Mouse (Mus musculus) thymus, postnatal 25 days (tissue): Measurements from ENCODE around the gene Nhej1.

Experiments
- DNase-seq: peaks from one replicate; pipeline ENCODE4 v3.0.0; 2022

Gene Nhej1

GRCm38 (mm10) chr1:74971353-74972050 lies 153.5 kb downstream of the Nhej1 start:
- DNase-seq: no peak

GRCm38 (mm10) chr1:74967962-74968580 lies 156.9 kb downstream of the Nhej1 start:
- no peak for DNase-seq

- peak; percentile 39 for DNase-seq
Observed at GRCm38 (mm10) chr1:74964494-74965215, 160.3 kb downstream of the Nhej1 start.

DNA sequence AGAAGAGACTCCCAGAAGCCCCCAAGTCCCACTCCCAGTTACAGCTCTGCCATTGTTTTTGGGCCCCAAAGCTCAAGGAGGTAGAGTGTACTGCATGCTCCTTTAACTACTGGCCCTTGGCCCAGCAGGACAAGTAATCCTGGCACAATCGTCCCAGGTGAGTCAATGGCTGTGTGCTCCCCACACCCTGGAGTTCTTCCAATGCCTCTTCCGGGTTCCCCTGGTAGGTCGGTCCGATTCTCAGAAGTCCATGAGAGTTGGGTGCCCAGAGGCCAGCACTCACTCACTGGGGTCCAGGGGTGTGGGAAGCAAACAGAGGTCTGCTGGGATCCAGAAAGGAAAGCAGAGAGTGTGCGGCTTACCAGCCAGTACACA lies 162.2 kb downstream of the Nhej1 start:
- DNase-seq: no peak

GRCm38 (mm10) chr1:74962126-74962852 lies 162.7 kb downstream of the Nhej1 start:
- DNase-seq: no peak

- no peak for DNase-seq
Observed at GRCm38 (mm10) chr1:74961722-74962121, 163.3 kb downstream of the Nhej1 start.

DNA sequence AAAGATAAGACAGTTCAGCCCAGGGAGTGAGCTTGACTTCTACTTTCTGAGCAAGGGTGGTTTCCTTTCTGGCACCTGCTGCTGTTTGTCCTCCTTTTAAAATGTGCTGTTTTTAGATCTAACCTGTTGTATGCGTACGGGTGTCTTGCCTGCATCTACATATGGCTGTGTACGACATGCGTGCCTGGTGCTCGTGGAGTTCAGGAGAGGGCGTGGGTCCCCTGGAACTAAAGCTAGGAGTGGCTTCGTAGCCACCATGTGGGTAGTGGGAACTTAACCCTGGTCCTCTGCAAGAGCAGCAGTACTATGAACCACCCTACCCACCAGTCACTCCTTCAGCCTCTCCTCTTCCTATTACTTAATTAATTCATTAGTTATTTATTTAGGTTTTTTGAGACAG lies 164.9 kb downstream of the Nhej1 start:
- DNase-seq: no peak

GRCm38 (mm10) chr1:74951556-74952210 lies 173.3 kb downstream of the Nhej1 start, which contains the start of gene Ihh:
Ihh (minus strand) TSS chr1:74951672.
- no peak for DNase-seq

GRCm38 (mm10) chr1:74950576-74951490 lies 174.2 kb downstream of the Nhej1 start:
- DNase-seq: no peak

DNA sequence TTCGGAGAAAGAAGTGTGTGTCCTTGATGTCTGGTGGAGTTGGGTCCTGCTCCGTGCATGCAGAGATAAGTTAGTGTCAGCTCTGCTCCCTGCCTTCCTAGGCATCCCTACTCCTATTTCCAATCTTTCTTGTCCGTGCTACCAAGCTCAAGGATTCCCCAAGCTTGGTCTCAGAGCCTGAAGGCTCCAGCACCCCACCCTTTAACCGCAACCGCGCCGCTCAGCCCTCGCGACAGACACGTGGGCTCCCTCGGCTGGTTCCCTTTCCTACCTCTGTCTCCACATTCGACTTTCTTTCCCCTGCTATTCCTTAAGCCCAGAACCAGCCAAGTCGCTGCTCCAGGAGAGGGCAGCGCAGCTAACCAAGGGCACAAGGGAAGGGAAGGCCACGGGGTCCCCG lies 174.9 kb downstream of the Nhej1 start:
- DNase-seq: no peak

- DNase-seq: no peak
Observed at GRCm38 (mm10) chr1:74949666-74950050, 175.3 kb downstream of the Nhej1 start.

- peak; percentile 51 for DNase-seq
Observed at GRCm38 (mm10) chr1:74948784-74949665, 176.0 kb downstream of the Nhej1 start.

DNA sequence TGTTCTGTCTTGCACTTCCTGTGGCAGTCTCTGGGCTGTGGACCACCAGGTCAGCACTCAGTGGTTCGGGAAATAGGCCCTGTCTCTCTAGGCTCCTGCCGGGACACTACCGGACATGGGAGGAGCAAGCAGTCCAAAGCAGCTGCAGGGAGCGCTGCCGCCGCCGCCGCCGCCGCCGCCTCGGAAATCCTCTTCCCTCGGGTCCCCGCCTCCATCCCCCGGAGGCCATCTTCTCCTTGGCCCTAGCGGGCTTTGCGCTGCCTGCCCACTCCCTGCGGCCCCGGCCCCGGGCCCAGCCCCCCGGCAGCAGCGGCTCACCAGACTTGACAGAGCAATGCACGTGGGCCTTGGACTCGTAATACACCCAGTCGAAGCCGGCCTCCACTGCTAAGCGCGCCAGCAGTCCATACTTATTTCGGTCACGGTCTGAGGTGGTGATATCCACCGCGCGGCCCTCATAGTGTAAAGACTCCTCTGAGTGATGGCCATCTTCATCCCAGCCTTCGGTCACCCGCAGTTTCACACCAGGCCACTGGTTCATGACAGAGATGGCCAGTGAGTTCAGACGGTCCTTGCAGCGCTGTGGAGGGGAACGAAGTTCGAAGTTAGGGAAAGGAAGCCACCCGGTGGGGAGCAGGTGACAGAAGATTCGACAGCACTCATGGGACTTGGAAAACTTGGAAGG lies 176.9 kb downstream of the Nhej1 start:
- no peak for DNase-seq

GRCm38 (mm10) chr1:74941651-74942360 lies 183.2 kb downstream of the Nhej1 start:
- no peak for DNase-seq

GRCm38 (mm10) chr1:74939762-74940161 lies 185.2 kb downstream of the Nhej1 start:
- DNase-seq: no peak

DNA sequence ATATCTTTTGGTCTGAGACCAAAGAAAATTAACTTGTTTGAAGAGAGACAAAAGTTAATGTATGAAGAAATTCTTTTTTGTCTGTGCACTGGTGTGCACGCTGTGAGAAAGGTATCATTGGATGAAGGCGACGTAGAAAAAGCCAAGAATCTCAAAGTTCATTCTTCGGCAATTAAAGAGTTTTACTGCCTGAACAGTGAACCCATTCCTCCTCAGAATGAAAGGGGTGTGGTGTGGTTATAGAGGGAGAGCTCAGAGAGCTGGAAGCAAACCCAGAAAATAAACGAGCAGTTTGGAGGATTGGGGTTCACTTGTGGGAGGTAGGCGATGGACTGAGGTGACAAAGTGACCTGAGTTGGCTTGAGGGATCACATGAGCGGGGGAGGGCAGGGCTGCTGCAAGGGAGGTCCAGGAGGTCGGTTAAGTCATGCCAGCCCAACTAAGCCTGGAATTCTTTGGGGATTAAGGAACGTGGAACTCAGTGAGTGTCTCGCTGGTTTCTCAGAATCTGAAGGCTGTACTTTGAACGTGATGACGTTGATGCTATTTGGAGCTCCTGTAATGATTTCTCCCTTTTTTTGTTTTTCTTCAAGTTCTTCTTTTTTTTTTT lies 188.7 kb downstream of the Nhej1 start:
- DNase-seq: no peak

DNA sequence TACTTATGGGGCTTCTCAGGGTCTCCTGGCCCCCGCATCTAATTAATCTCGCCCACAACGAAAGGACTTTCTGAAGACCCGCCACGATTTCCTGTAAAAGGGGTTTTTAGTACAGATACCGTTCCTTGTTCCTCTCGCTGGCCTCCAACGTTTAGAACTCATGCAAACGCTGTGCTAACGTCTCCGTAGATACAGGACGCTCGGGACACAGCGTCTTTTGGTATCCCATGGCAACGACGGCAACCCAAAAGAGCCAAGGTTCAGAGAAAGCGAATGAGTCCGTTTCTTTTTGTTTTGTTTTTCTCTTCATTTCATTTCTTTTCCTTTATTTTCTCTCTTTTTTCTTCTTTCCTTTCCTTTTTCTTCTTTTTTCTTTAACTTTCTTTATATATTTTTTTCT lies 189.6 kb downstream of the Nhej1 start, which contains the start of gene Cfap65:
Gene Cfap65, minus strand, starts transcription at position 198 of the 400 bp plus-strand sequence.
- DNase-seq: no peak

DNA sequence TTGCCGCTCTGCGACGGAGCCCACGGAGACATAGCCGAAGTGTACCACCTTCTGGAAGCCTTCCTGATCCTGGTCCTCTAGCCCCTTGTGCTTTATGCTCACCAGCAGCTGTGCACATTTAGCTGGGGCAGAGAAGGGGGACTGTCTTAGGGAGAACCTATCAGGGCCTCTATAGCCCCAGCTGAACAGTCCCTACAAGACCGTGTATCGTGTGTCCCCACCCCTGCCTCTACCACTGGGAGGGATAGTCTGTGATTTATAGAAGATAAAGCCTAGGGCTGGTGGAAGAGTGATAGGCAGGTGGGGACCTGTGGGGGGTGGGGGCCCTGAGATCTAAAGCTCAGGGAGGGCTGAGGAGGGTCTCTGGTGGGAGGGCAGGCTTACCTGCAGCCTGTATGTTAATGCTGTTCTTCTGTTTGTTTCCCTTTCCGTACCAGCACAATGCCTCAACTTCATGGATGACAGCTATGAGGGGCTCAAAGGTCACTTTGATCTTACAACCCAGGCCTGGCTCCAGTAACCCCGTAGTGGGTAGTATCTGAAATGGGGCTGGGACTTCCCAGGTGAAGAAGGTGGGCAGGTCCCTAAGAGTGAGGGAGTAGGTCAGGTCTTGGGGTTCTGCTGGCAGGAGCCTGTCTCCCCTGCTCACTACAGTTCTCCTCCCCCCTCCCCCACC lies 197.2 kb downstream of the Nhej1 start:
- DNase-seq: no peak
